Mouse (Mus musculus) heart, adult 2 months (tissue): ENCODE data around the gene Spata13.

Experiments
- CTCF ChIP-seq: fragments of 200-600 bp; IDR thresholded peaks from 2 replicates; pipeline ENCODE4 v1.8.1; 2022; ENCODE audit warnings: antibody characterized with exemption, mild to moderate bottlenecking, moderate library complexity
- EP300 ChIP-seq: fragments of 200-500 bp; IDR thresholded peaks from 2 replicates; pipeline ENCODE4 v1.6.1; 2011; ENCODE audit warnings: low read depth, low read length, control low read depth; ENCODE audit not compliant: insufficient read depth
- POLR2A ChIP-seq: fragments of 200-500 bp; IDR thresholded peaks from 2 replicates; pipeline ENCODE4 v1.6.1; 2011; ENCODE audit warnings: mild to moderate bottlenecking, low read depth, low read length, control low read depth; ENCODE audit not compliant: insufficient read depth

GRCm38 (mm10) chr14:60764526-60764925 lies 130.7 kb downstream of the Spata13 start:
- no peak for TF ChIP-seq POLR2A
- no peak for TF ChIP-seq CTCF
- no peak for TF ChIP-seq EP300
